In the genomic region with DNA sequence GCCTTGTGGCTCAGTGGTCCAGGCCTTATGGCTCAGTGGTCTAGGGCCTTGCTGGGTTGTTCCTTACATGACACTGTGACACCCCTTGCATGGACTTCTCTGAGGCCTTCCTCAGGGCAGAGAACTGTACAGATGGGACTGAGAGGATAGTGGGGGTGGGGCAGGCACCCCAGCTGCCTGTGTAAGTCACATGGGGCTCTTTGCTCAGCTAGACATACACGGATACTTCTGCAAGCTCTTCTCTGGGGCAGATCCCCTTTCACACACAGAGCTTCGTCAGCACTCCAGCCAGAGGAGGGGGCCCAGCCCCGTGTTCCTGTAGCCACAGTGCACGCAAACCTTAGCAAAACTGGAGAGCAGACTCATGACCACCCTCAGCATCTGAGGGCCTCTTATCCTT, we compare ENCODE assay signal across 11 mouse cellular contexts.
DNase-seq lines count a peak whose midpoint lies in the region; ATAC-seq lines count a peak whose summit lies in the region.
"Had no signal": no experiment of that assay in that cellular context is flagged by ENCODE, and none has a peak within 500 bp of the region (broad histone marks: within the 10 kb centered on the region; RNA-seq: fewer than 3 reads in every experiment).

No protein-coding gene starts in this region.

- H3K9ac ChIP-seq in neural tube, embryonic 13.5 days: 0 out of 2 replicates have a peak overlapping the region, but pooled peaks have one; percentile 31
- no peak overlapping the region for H3K9ac ChIP-seq in intestine, embryonic 14.5 days (ENCODE audit: low read length)
- H3K9ac ChIP-seq in stomach, embryonic 16.5 days (ENCODE audit: low read length): 0 out of 2 replicates have a peak overlapping the region, but pooled peaks have one; percentile 41
- H3K9ac ChIP-seq: lung, embryonic 14.5 days had no signal

- H3K4me2 ChIP-seq in neural tube, embryonic 13.5 days: no peak overlapping the region
- 0 out of 2 replicates have a peak overlapping the region, but pooled peaks have one; percentile 4 for H3K4me2 ChIP-seq in intestine, embryonic 14.5 days (ENCODE audit: low read length)
- H3K4me2 ChIP-seq in stomach, embryonic 16.5 days (ENCODE audit: low read depth, low read length): no peak overlapping the region
- H3K4me2 ChIP-seq: lung, embryonic 14.5 days had no signal

- peak; percentile 54 for DNase-seq in gastrocnemius, adult 18-20 months (ENCODE audit: low spot score)
- DNase-seq in gastrocnemius, postnatal 4 days (ENCODE audit: low spot score in 2 of 2): no peak
- DNase-seq in neural tube, embryonic 10.5 days (ENCODE audit: extremely low spot score, low spot score): no peak
- no peak for DNase-seq in intestine, embryonic 14.5 days (ENCODE audit: low spot score)
- DNase-seq in thymus, postnatal 0 days (ENCODE audit: low spot score): no peak
- DNase-seq: lung, embryonic 14.5 days; thymus, postnatal 36 days had no signal

- peaks cover 22% of the 10 kb centered on the region for H3K4me1 ChIP-seq in neural tube, embryonic 13.5 days (replicated peaks)
- H3K4me1 ChIP-seq in intestine, embryonic 14.5 days (replicated peaks; ENCODE audit: control insufficient read depth, insufficient read depth, low read length): peaks cover 19% of the 10 kb centered on the region
- H3K4me1 ChIP-seq in stomach, embryonic 16.5 days (ENCODE audit: control insufficient read depth, insufficient read depth, low read length): peaks cover 12% of the 10 kb centered on the region

- H3K27ac ChIP-seq in neural tube, embryonic 13.5 days (replicated peaks): peak overlapping the region; percentile 52
- peak overlapping the region; percentile 86 for H3K27ac ChIP-seq in intestine, embryonic 14.5 days (ENCODE audit: low read depth)
- H3K27ac ChIP-seq in stomach, embryonic 16.5 days (ENCODE audit: low read length): peak overlapping the region; percentile 79

- H3K4me3 ChIP-seq in neural tube, embryonic 13.5 days: no peak overlapping the region
- H3K4me3 ChIP-seq in intestine, embryonic 14.5 days (ENCODE audit: low read depth, low read length): no peak overlapping the region
- no peak overlapping the region for H3K4me3 ChIP-seq in stomach, embryonic 16.5 days (replicated peaks; ENCODE audit: low read length)
- H3K4me3 ChIP-seq: erythroblast, embryonic 14.5 days had no signal

- whole genome bisulfite sequencing in neural tube, embryonic 13.5 days: 46% methylated on average over 4 of the region's 4 CpGs
- 23% methylated on average over 4 of the region's 4 CpGs for WGBS in intestine, embryonic 14.5 days
- WGBS in stomach, embryonic 16.5 days: 24% methylated on average over 4 of the region's 4 CpGs

- H3K36me3 ChIP-seq in neural tube, embryonic 13.5 days: no peaks in the 10 kb centered on the region
- H3K36me3 ChIP-seq in intestine, embryonic 14.5 days (ENCODE audit: control insufficient read depth, insufficient read depth, low read length): no peaks in the 10 kb centered on the region
- H3K36me3 ChIP-seq in stomach, embryonic 16.5 days (ENCODE audit: control insufficient read depth, insufficient read depth, low read length): no peaks in the 10 kb centered on the region

- H3K27me3 ChIP-seq in neural tube, embryonic 13.5 days: no peaks in the 10 kb centered on the region
- no peaks in the 10 kb centered on the region for H3K27me3 ChIP-seq in intestine, embryonic 14.5 days (replicated peaks; ENCODE audit: control insufficient read depth, insufficient read depth, low read length)
- no peaks in the 10 kb centered on the region for H3K27me3 ChIP-seq in stomach, embryonic 16.5 days (ENCODE audit: control insufficient read depth, insufficient read depth, low read length)

- H3K9me3 ChIP-seq in neural tube, embryonic 13.5 days: no peaks in the 10 kb centered on the region
- no peaks in the 10 kb centered on the region for H3K9me3 ChIP-seq in intestine, embryonic 14.5 days (ENCODE audit: control insufficient read depth, low read length)
- H3K9me3 ChIP-seq in stomach, embryonic 16.5 days (replicated peaks; ENCODE audit: control insufficient read depth, low read length): no peaks in the 10 kb centered on the region

- ATAC-seq in neural tube, embryonic 13.5 days (ENCODE audit: low read depth): no peak
- ATAC-seq in intestine, embryonic 14.5 days (replicated peaks; ENCODE audit: low FRiP score, low TSS enrichment, low read depth): peak; percentile 37; the same call in 1 of the 2 replicates
- 0 out of 2 replicates have a peak, but pooled peaks have one; percentile 13 for ATAC-seq in stomach, embryonic 16.5 days (ENCODE audit: insufficient read depth, low FRiP score)
- ATAC-seq in inflammation-experienced regulatory T-cells, adult 6 months: no peak

Comparison
In these comparisons a context has a peak if more than half of its experiments do, and no peak if none do; other contexts are left out.
1. ATAC-seq: peak in intestine, embryonic 14.5 days (single experiment) and stomach, embryonic 16.5 days (single experiment); none in neural tube, embryonic 13.5 days (single experiment) and inflammation-experienced regulatory T-cells, adult 6 months (single experiment).
2. Peak in every context shown above with its lines, with median percentiles within 50 percentile points of each other: H3K27ac ChIP-seq.